Comparison of ENCODE assay signal across 8 mouse cellular contexts in genomic region chr2:106692783-106693701, GRCm38 (mm10). TPM values are rescaled to one million over a fixed set of nuclear protein-coding genes. Genes with fewer than 3 reads are reported as not detected.
DNase-seq lines count a peak whose midpoint lies in the region; ATAC-seq and TF ChIP-seq lines count a peak whose summit lies in the region.

Mpped2 (plus strand) TSS chr2:106693269.

- WGBS in hindbrain, embryonic 14.5 days = under 1% methylated on average over 48 of the region's 56 CpGs

- H3K9ac ChIP-seq in hindbrain, embryonic 14.5 days = peak within 1 kb of the TSS; percentile 99

- no peaks in the 10 kb centered on the region for H3K9me3 ChIP-seq in hindbrain, embryonic 14.5 days (ENCODE audit: control insufficient read depth, low read length)

- peak within 1 kb of the TSS; percentile 93 for H3K4me3 ChIP-seq in gastrocnemius, adult 2 months
- peak within 1 kb of the TSS; percentile 94 for H3K4me3 ChIP-seq in hindbrain, embryonic 14.5 days (replicated peaks; ENCODE audit: low read length)

- peak; percentile 87 for DNase-seq in adrenal gland, postnatal 14 days
- peak; percentile 79 to 82 for DNase-seq in cerebellum, postnatal 25 days
- DNase-seq in gastrocnemius, adult 2 months = peak; percentile 73
- peak; percentile 60 for DNase-seq in hindbrain, embryonic 14.5 days (ENCODE audit: low spot score)
- peak; percentile 51 to 54 for DNase-seq in left cerebral cortex, adult 8-10 months (ENCODE audit: low spot score in 2 of 2)
- peak; percentile 73 to 77 for DNase-seq in lung, postnatal 4 days
- DNase-seq in right cerebral cortex, postnatal 25 days = peak; percentile 47
- no peak for DNase-seq in adipocyte (ENCODE audit: low spot score)

- H3K36me3 ChIP-seq in hindbrain, embryonic 14.5 days (replicated peaks; ENCODE audit: control insufficient read depth, insufficient read depth) = no peaks in the 10 kb centered on the region

- H3K4me1 ChIP-seq in hindbrain, embryonic 14.5 days (replicated peaks; ENCODE audit: control insufficient read depth, insufficient read depth, low read length) = peaks cover 29% of the 10 kb centered on the region; the same call in 1 of the 2 replicates

- H3K27ac ChIP-seq in gastrocnemius, adult 2 months = peak within 1 kb of the TSS; percentile 84
- H3K27ac ChIP-seq in hindbrain, embryonic 14.5 days = peak within 1 kb of the TSS; percentile 99

- H3K4me2 ChIP-seq in hindbrain, embryonic 14.5 days (replicated peaks) = peak within 1 kb of the TSS; percentile 95

- H3K27me3 ChIP-seq in hindbrain, embryonic 14.5 days (ENCODE audit: control insufficient read depth, insufficient read depth, low read length) = no peaks in the 10 kb centered on the region

- peak; percentile 51 for TF ChIP-seq CTCF in gastrocnemius, adult 2 months (IDR thresholded peaks at IDR 0.05)

- intact Hi-C loops in gastrocnemius, adult 2 months (cut with DNase I) = loop anchor here (10.0 kb wide), 1 partner anchor 258 kb away; no protein-coding TSS in a partner anchor

- peak; percentile 68 for ATAC-seq in hindbrain, embryonic 14.5 days (ENCODE audit: low FRiP score)

RNA-seq across cellular contexts. Expression of gene Mpped2, which starts in this region (rescaled TPM):
- 28.2 and 35.6 TPM in 2 replicates for total RNA-seq in adrenal gland, postnatal 14 days (2021)
- total RNA-seq in gastrocnemius, adult 2 months (2021) = 1 to 10 TPM; 2.6 to 8.5 TPM
- polyA plus RNA-seq in hindbrain, embryonic 14.5 days (2014; fragmentation: Nextera tagmentation; extraction: Ambion mirVana) = 138 and 149 TPM in 2 replicates
- 10 to 100 TPM; 33.2 to 42.3 (median 39.0) TPM for total RNA-seq in left cerebral cortex, adult 8-10 months (2022)
